Comparison of ENCODE assay signal across 9 mouse cellular contexts in the genomic region with DNA sequence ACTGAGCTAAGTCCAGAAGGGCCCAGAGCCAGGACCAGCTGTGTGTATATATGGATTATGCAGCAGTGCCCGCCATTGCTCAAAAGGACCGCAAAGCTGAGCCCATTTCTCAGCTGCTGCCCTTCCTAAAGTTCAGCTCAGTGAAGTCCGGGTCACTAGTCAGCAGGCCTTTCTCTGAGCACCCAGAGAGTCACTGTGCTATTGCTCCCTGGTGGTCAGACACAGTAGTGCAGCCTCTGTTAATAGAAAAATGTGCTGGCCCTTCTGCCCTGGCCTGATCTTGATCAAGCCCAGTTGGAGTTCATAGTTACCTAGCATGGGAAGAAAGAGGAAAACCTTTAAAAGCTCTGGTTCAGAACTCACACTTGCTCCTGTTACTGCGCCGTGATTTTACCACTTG. TPM values are rescaled to one million over a fixed set of nuclear protein-coding genes. Genes with fewer than 3 reads are reported as not detected.
A peak's percentile ranks its signal among the peaks of the same experiment; 100 is the strongest.
DNase-seq lines count a peak whose midpoint lies in the region; ATAC-seq lines count a peak whose summit lies in the region.
"Had no signal": no experiment of that assay in that cellular context is flagged by ENCODE, and none has a peak within 500 bp of the region (broad histone marks: within the 10 kb centered on the region; RNA-seq: fewer than 3 reads in every experiment).

No protein-coding gene starts in this region.

- no peaks in the 10 kb centered on the region; the same call in 1 of the 2 replicates for H3K4me1 ChIP-seq in heart, embryonic 12.5 days (replicated peaks)
- H3K4me1 ChIP-seq: limb, embryonic 12.5 days had no signal

- WGBS in heart, embryonic 12.5 days: 29% methylated on average over 5 of the region's 5 CpGs

- H3K9ac ChIP-seq in heart, embryonic 12.5 days: no peak overlapping the region
- H3K9ac ChIP-seq: limb, embryonic 12.5 days had no signal

- no peaks in the 10 kb centered on the region for H3K9me3 ChIP-seq in heart, embryonic 12.5 days (replicated peaks)
- H3K9me3 ChIP-seq: limb, embryonic 12.5 days had no signal

- no peak overlapping the region for H3K27ac ChIP-seq in heart, embryonic 12.5 days (ENCODE audit: poor library complexity, severe bottlenecking)
- H3K27ac ChIP-seq: limb, embryonic 12.5 days had no signal

- no peak overlapping the region for H3K4me3 ChIP-seq in heart, embryonic 12.5 days
- H3K4me3 ChIP-seq: limb, embryonic 12.5 days had no signal

- peak; percentile 64 for DNase-seq in heart, postnatal 4 days
- peak; percentile 63 for DNase-seq in urinary bladder, postnatal 14 days (ENCODE audit: low spot score)
- no peak for DNase-seq in urinary bladder, adult 2 months (ENCODE audit: low spot score)
- DNase-seq in cerebellum, adult 18-20 months: peak; percentile 69 to 81
- DNase-seq in kidney, postnatal 10 days: peak; percentile 61

- no peaks in the 10 kb centered on the region for H3K27me3 ChIP-seq in heart, embryonic 12.5 days (replicated peaks)

- no peak overlapping the region for H3K4me2 ChIP-seq in heart, embryonic 12.5 days
- H3K4me2 ChIP-seq: limb, embryonic 12.5 days had no signal

- H3K36me3 ChIP-seq in heart, embryonic 12.5 days: no peaks in the 10 kb centered on the region
- H3K36me3 ChIP-seq: limb, embryonic 12.5 days had no signal

- ATAC-seq in heart, embryonic 12.5 days (ENCODE audit: insufficient number of reproducible peaks, low FRiP score): no peak
- ATAC-seq in monocyte, adult 5-6 weeks (replicated peaks; ENCODE audit: insufficient number of reproducible peaks, low FRiP score, low TSS enrichment, poor library complexity, severe bottlenecking): 0 out of 2 replicates have a peak, but pooled peaks have one; percentile 15
- ATAC-seq in inflammation-experienced regulatory T-cells, adult 6 months: no peak

RNA-seq across cellular contexts. Expression of a gene that starts 55.7 kb away (rescaled TPM):
- total RNA-seq in heart, postnatal 4 days (2021): under 1 TPM; 0.83 TPM
- polyA plus RNA-seq in heart, embryonic 12.5 days (2016; fragmentation: Nextera tagmentation; extraction: Ambion mirVana): 0.13 and 0.24 TPM in 2 replicates
- 0.40 and 0.44 TPM in 2 replicates for polyA plus RNA-seq in urinary bladder, adult 2 months (2012; rRNA removed)
- total RNA-seq in monocyte, adult 5-6 weeks (2017): not detected in 3 replicates
- polyA plus RNA-seq in inflammation-experienced regulatory T-cells, adult 6 months (2017; shearing (Covaris generic)): not detected

RNA-seq across cellular contexts. Expression of a gene that starts 55.8 kb away (rescaled TPM):
- total RNA-seq in heart, postnatal 4 days (2021): 1 to 10 TPM in 1 of 2 experiments, under 1 TPM in 1; 0.71 to 1.2 TPM
- 1.5 and 2.0 TPM in 2 replicates for polyA plus RNA-seq in heart, embryonic 12.5 days (2016; fragmentation: Nextera tagmentation; extraction: Ambion mirVana)
- 1.9 and 2.8 TPM in 2 replicates for polyA plus RNA-seq in urinary bladder, adult 2 months (2012; rRNA removed)
- 1.4 to 4.7 TPM in 2 of 3 replicates, not detected in the other for total RNA-seq in monocyte, adult 5-6 weeks (2017)
- polyA plus RNA-seq in inflammation-experienced regulatory T-cells, adult 6 months (2017; shearing (Covaris generic)): 1 to 10 TPM; 2.8 to 6.7 (median 4.7) TPM
